Mouse (Mus musculus) neural tube, embryonic 15.5 days (tissue): ENCODE data around the gene Arhgap17. TPM values are rescaled to one million over a fixed set of nuclear protein-coding genes. Genes with fewer than 3 reads are reported as not detected.
A peak's percentile ranks its signal among the peaks of the same experiment; 100 is the strongest.

ENCODE experiments used
- ATAC-seq: fragments of 200-750 bp; cut with Nextera tagmentation; 2 replicates; pipeline ENCODE4 v1.8.0; 2017; ENCODE audit warnings: mild to moderate bottlenecking, moderate TSS enrichment, moderate library complexity; ENCODE audit not compliant: low FRiP score
- H3K27ac ChIP-seq: fragments of 300-500 bp; sonication (generic); replicated peaks from 2 replicates; pipeline ENCODE4 v1.5.1; 2015; ENCODE audit warnings: mild to moderate bottlenecking, inconsistent platforms
- H3K27me3 ChIP-seq: fragments of 300-500 bp; sonication (generic); replicated peaks from 2 replicates; pipeline ENCODE4 v1.6.1; 2015; ENCODE audit warnings: inconsistent platforms
- H3K36me3 ChIP-seq: fragments of 300-500 bp; sonication (generic); 2 replicates; pipeline ENCODE4 v1.6.1; 2015; ENCODE audit warnings: inconsistent platforms
- H3K4me1 ChIP-seq: fragments of 300-500 bp; sonication (generic); 2 replicates; pipeline ENCODE4 v1.6.1; 2015; ENCODE audit warnings: inconsistent platforms
- H3K4me2 ChIP-seq: fragments of 300-500 bp; sonication (generic); 2 replicates; pipeline ENCODE4 v1.6.1; 2015; ENCODE audit warnings: inconsistent platforms, mild to moderate bottlenecking, moderate library complexity
- H3K4me3 ChIP-seq: fragments of 300-500 bp; sonication (generic); replicated peaks from 2 replicates; pipeline ENCODE4 v1.5.1; 2015; ENCODE audit warnings: mild to moderate bottlenecking, inconsistent platforms
- H3K9ac ChIP-seq: fragments of 300-500 bp; sonication (generic); replicated peaks from 2 replicates; pipeline ENCODE4 v1.6.1; 2015; ENCODE audit warnings: mild to moderate bottlenecking, inconsistent platforms
- H3K9me3 ChIP-seq: fragments of 300-500 bp; sonication (generic); replicated peaks from 2 replicates; pipeline ENCODE4 v1.6.1; 2016; ENCODE audit warnings: inconsistent platforms
- WGBS: fragments of 180-500 bp; shearing (Covaris S2); methylation state at CpG from one replicate; pipeline ENCODE4 v1.1.7; 2015; ENCODE audit warnings: mixed read lengths; 5-methylcytosine and 5-hydroxymethylcytosine counted together
- polyA plus RNA-seq: library from polyadenylated mRNA; unstranded; fragments of >200 nt; fragmentation: Nextera tagmentation; extraction: Ambion mirVana; gene quantifications from 2 replicates; pipeline ENCODE4 v1.2.1, GENCODE M21; 2015

Arhgap17 gene
- polyA plus RNA-seq = 8.7 and 12.8 TPM in 2 replicates

DNA sequence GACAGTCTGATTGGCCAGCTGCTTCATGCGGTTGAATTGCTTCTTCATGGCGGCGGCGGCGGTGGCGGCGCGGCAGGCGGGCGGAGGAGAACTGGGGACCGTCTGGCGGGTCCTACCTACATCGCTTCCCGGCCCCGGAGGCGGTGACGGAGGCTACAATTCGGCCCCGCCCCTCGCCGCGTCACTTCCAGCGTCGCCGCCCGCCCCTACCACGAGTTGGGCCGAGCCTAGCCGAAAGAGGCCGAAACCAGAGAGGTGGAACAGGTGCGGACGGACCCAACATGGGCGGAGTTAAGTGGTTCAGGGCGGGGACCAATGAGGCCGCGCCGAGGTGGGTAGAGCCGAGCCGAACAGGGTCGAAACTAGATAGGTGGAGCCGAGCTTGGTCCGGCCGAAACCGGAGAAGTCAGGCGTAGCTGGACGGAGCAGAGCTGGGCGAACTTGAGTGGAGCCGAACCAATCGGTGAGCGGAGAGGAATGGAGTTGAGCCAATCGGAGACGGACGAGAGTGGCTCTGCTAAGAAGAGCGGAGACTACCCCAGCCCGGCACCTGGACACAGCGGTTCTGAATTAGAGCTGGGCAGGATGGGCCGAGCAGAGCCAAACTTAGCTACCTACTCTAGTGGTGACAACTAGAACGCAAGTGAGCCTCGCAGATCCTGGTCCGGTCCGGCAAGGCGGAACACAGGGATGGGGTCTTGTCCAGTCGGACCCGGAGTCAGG is at the start of gene Arhgap17, which contains the start of gene Lcmt1:
Gene Arhgap17, minus strand, starts transcription at position 157 of the 723 bp plus-strand sequence.
Gene Lcmt1, plus strand, starts transcription at position 26 of the 723 bp plus-strand sequence.
- Histone ChIP-seq H3K4me3 (peak within 1 kb of the TSS; percentile 86), H3K9ac (peak within 1 kb of the TSS; percentile 81), H3K4me2 (peak within 1 kb of the TSS; percentile 87), H3K27me3 (no peaks in the 10 kb centered on the region), H3K4me1 (peaks cover 38% of the 10 kb centered on the region), H3K9me3 (no peaks in the 10 kb centered on the region), H3K36me3 (no peaks in the 10 kb centered on the region), H3K27ac (peak within 1 kb of the TSS; percentile 88)
- under 1% methylated on average over 47 of the region's 64 CpGs for WGBS
- peak; percentile 98 for ATAC-seq

- no peaks in the 10 kb centered on the region for H3K27me3 ChIP-seq
- no peaks in the 10 kb centered on the region for H3K9me3 ChIP-seq
- H3K4me3 ChIP-seq = no peak overlapping the region
- peaks cover 60% of the 10 kb centered on the region for H3K36me3 ChIP-seq
- no peak overlapping the region for H3K27ac ChIP-seq
- no peaks in the 10 kb centered on the region for H3K4me1 ChIP-seq
- no peak for ATAC-seq
- WGBS = 89% methylated on average over 3 of the region's 3 CpGs
- no peak overlapping the region for H3K4me2 ChIP-seq
- no peak overlapping the region for H3K9ac ChIP-seq
These were observed 47.9 kb upstream of the Arhgap17 start for GRCm38 (mm10) chr7:123417661-123418060.

DNA sequence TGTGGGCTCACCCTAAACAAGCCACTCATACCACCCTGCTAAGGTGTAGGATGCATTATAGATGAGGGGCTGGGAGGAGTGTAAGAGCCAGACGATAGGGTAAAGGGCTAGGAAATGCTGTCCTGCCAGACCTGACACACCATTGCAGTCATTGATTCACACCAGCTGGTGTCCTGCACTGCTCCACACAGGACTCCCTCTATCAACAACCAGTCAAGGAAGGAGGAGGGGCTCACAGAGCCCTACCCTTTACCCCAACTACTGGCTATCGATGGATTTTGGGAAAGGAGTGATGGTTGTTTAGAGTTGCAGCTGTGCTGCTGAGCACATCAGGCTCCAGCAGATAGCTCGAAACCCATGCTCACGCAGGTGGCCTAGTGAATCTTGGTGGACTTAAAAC is 47.1 kb upstream of the Arhgap17 start:
- Histone ChIP-seq H3K27me3 (no peaks in the 10 kb centered on the region), H3K9me3 (no peaks in the 10 kb centered on the region), H3K27ac (no peak overlapping the region), H3K9ac (no peak overlapping the region), H3K36me3 (peaks cover 58% of the 10 kb centered on the region), H3K4me1 (no peaks in the 10 kb centered on the region), H3K4me3 (no peak overlapping the region), H3K4me2 (no peak overlapping the region)
- WGBS = 91% methylated on average over 4 of the region's 4 CpGs
- ATAC-seq = no peak

GRCm38 (mm10) chr7:123412143-123412542 is 42.4 kb upstream of the Arhgap17 start:
- Histone ChIP-seq H3K27ac (no peak overlapping the region), H3K27me3 (no peaks in the 10 kb centered on the region)
- whole genome bisulfite sequencing = 85% methylated on average over 3 of the region's 3 CpGs

GRCm38 (mm10) chr7:123411109-123411508 is 41.4 kb upstream of the Arhgap17 start:
- ATAC-seq = no peak
- 93% methylated on average over 1 of the region's 1 CpGs for WGBS
- H3K4me1 ChIP-seq = no peaks in the 10 kb centered on the region

More at GRCm38 (mm10) chr7:123412143-123412542, 42.4 kb upstream of the Arhgap17 start:
- Histone ChIP-seq H3K9ac (no peak overlapping the region), H3K36me3 (peaks cover 40% of the 10 kb centered on the region), H3K9me3 (no peaks in the 10 kb centered on the region), H3K4me2 (no peak overlapping the region), H3K4me3 (no peak overlapping the region), H3K4me1 (no peaks in the 10 kb centered on the region)
- no peak for ATAC-seq

GRCm38 (mm10) chr7:123410502-123410901 is 40.8 kb upstream of the Arhgap17 start:
- no peak for ATAC-seq
- WGBS = 94% methylated on average over 7 of the region's 7 CpGs
- H3K36me3 ChIP-seq = peaks cover 46% of the 10 kb centered on the region
- H3K9me3 ChIP-seq = no peaks in the 10 kb centered on the region
- no peak overlapping the region for H3K4me2 ChIP-seq
- H3K4me1 ChIP-seq = no peaks in the 10 kb centered on the region
- H3K4me3 ChIP-seq = no peak overlapping the region
- H3K27ac ChIP-seq = no peak overlapping the region
- no peak overlapping the region for H3K9ac ChIP-seq
- H3K27me3 ChIP-seq = no peaks in the 10 kb centered on the region

More at GRCm38 (mm10) chr7:123411109-123411508, 41.4 kb upstream of the Arhgap17 start:
- H3K9me3 ChIP-seq = no peaks in the 10 kb centered on the region
- H3K36me3 ChIP-seq = peaks cover 42% of the 10 kb centered on the region
- no peak overlapping the region for H3K4me2 ChIP-seq
- no peak overlapping the region for H3K4me3 ChIP-seq
- H3K27me3 ChIP-seq = no peaks in the 10 kb centered on the region
- H3K9ac ChIP-seq = no peak overlapping the region
- no peak overlapping the region for H3K27ac ChIP-seq

DNA sequence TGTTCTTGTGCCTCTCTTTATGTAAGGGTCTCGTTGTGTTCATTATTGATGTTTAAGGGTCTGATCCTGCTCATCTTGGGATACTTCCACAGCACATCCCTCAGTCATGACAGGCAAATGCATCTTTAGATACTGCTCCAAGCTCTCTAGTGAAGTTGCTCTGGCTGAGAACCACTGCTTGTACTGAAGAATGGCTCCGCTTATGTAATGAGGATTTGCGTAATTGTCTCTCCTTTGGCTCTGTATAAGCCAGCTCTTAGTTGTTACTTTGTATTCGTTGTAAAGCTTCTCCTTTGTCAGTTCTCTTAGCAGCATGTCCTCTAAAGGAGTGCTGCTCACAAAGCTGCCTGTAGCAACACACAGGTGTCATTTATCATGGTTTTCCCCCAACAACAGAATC is 37.3 kb upstream of the Arhgap17 start:
- Histone ChIP-seq H3K36me3 (peaks cover 56% of the 10 kb centered on the region), H3K9ac (no peak overlapping the region), H3K9me3 (no peaks in the 10 kb centered on the region), H3K27me3 (no peaks in the 10 kb centered on the region), H3K4me1 (no peaks in the 10 kb centered on the region), H3K4me2 (no peak overlapping the region), H3K4me3 (no peak overlapping the region), H3K27ac (no peak overlapping the region)
- 80% methylated on average over 4 of the region's 4 CpGs for WGBS
- ATAC-seq = no peak

GRCm38 (mm10) chr7:123405619-123406018 is 35.9 kb upstream of the Arhgap17 start:
- Histone ChIP-seq H3K4me1 (no peaks in the 10 kb centered on the region), H3K36me3 (peaks cover 55% of the 10 kb centered on the region), H3K9ac (no peak overlapping the region), H3K27ac (no peak overlapping the region), H3K4me3 (no peak overlapping the region), H3K27me3 (no peaks in the 10 kb centered on the region), H3K4me2 (no peak overlapping the region), H3K9me3 (no peaks in the 10 kb centered on the region)
- no peak for ATAC-seq
- 85% methylated on average over 3 of the region's 3 CpGs for WGBS

DNA sequence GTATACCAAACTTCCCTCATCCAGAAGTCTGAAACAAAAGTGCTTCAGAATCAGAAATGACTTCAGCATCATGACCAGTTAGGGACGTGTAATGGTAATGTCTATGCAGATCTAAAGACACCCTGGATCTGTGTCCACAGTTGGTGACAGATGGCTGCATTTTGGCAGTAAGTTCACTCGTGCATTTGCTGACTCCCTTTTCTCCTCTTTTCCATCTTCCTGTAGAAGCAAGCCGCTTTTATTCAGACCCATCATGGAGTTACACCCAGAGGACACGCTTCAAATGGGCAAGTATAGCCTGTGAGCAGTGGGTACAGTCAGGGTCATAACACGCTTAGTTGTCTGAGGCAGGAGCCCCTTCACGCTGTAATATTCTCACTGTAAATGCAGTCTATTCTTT is 34.5 kb upstream of the Arhgap17 start:
- ATAC-seq = no peak
- H3K9ac ChIP-seq = no peak overlapping the region
- no peak overlapping the region for H3K4me3 ChIP-seq
- no peak overlapping the region for H3K4me2 ChIP-seq
- H3K36me3 ChIP-seq = peaks cover 54% of the 10 kb centered on the region
- no peak overlapping the region for H3K27ac ChIP-seq
- H3K4me1 ChIP-seq = no peaks in the 10 kb centered on the region
- H3K27me3 ChIP-seq = no peaks in the 10 kb centered on the region
- H3K9me3 ChIP-seq = no peaks in the 10 kb centered on the region
- WGBS = 91% methylated on average over 6 of the region's 6 CpGs

DNA sequence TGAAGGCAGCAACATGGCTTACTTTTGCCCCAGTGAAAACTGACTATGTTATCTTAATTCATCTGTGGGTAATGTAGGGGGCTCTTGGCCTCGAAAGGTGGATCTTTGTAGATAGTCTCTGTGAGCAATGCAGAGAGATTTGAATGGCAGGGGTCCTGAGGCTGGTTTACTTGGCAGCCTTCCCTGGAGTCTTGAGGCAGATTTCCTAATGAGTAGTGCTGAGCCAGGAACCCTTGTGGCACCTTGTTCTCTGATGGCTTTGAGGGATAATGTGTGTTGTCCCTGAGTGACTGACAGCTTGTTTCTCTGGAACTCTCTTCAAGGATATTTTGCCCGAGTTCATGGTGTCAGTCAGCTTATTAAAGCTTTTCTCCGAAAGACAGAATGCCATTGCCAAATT is 31.4 kb upstream of the Arhgap17 start:
- WGBS = 91% methylated on average over 3 of the region's 3 CpGs
- Histone ChIP-seq H3K9ac (no peak overlapping the region), H3K27ac (no peak overlapping the region), H3K4me1 (peaks cover 2% of the 10 kb centered on the region; the same call in 1 of the 2 replicates), H3K36me3 (peaks cover 45% of the 10 kb centered on the region), H3K27me3 (no peaks in the 10 kb centered on the region), H3K4me2 (no peak overlapping the region), H3K9me3 (no peaks in the 10 kb centered on the region), H3K4me3 (no peak overlapping the region)
- ATAC-seq = no peak

GRCm38 (mm10) chr7:123399286-123399685 is 29.6 kb upstream of the Arhgap17 start:
- Histone ChIP-seq H3K27ac (no peak overlapping the region), H3K27me3 (no peaks in the 10 kb centered on the region), H3K9ac (no peak overlapping the region), H3K4me1 (peaks cover 2% of the 10 kb centered on the region; the same call in 1 of the 2 replicates), H3K36me3 (peaks cover 31% of the 10 kb centered on the region), H3K9me3 (no peaks in the 10 kb centered on the region), H3K4me2 (no peak overlapping the region), H3K4me3 (no peak overlapping the region)
- WGBS = 81% methylated on average over 4 of the region's 4 CpGs
- no peak for ATAC-seq

DNA sequence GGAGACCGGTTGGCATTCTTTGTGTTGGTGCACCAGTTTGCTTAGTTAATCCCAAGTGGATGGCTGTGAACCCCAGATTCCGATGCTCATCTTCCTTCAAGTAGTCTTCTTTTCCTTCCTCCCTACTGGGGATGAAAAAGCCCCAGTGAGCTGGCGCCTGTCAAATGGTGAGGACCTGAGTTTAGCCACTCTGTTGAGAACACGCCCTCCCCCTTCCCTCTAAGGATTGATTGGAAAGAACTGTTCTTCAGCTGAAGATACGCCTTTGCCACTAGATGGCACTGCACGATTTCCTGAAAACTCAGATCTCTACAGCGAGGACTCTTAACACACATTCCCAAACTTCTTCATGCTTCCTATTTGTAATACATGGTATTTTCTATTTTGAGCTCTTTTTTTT is 29.1 kb upstream of the Arhgap17 start:
- H3K9me3 ChIP-seq = no peaks in the 10 kb centered on the region
- no peak overlapping the region for H3K9ac ChIP-seq
- H3K27ac ChIP-seq = no peak overlapping the region
- peaks cover 2% of the 10 kb centered on the region; the same call in 1 of the 2 replicates for H3K4me1 ChIP-seq
- no peak overlapping the region for H3K4me3 ChIP-seq
- WGBS = 32% methylated on average over 7 of the region's 7 CpGs
- no peaks in the 10 kb centered on the region for H3K27me3 ChIP-seq
- ATAC-seq = 0 out of 2 replicates have a peak, but pooled peaks have one; percentile 57
- H3K36me3 ChIP-seq = peaks cover 28% of the 10 kb centered on the region
- H3K4me2 ChIP-seq = no peak overlapping the region
